Mouse (Mus musculus): ENCODE results near the gene Fscn2. TPM values are rescaled to one million over a fixed set of nuclear protein-coding genes. Genes with fewer than 3 reads are reported as not detected.
"Not testable (repeated sequence)": the region's sequence is repeated elsewhere in the genome, so short reads cannot be mapped to it uniquely, and the experiment has no call there.

Gene Fscn2
- polyA plus RNA-seq, 1 experiment from 2014 or later, result 0.12 TPM

DNA sequence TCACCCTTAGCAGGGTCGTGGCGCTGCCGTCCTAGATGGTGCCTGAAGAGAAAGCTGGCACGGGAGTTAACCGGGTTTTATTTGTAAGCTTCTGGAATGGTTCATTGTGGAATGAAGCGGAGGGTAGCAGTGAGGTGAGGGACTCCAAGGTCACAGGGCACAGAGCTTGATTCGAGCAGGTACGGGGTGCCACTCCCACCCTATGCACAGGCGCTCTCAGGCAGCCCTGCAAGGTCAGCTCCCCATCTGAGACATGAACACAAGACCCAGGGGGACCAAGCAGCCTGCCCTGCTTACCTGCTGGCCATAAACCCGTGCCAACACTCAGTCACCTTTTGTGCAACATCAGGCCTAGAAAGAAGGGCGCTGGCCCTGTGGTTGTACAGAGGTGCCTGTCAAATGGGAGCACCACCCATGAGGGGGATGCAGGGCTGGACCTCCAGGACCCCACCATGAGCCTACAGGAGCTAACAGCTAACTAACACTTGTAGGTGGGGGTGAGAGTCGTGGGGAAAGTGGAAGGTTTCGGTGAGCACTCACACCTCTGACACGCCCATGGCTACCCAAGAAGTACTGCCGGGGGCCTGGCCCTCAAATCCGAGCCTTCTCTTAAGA lies 11.9 kb upstream of the Fscn2 start:
- H3K9me3 ChIP-seq (ENCODE audit: control insufficient read depth, low read length), result no peaks in the 10 kb centered on the region
- peak overlapping the region; percentile 89 for H3K4me2 ChIP-seq (ENCODE audit: low read length)
- peak; percentile 90 for DNase-seq (ENCODE audit: low spot score)
- peaks cover 19% of the 10 kb centered on the region for H3K36me3 ChIP-seq (ENCODE audit: control insufficient read depth, insufficient read depth, low read length)
- H3K27me3 ChIP-seq (replicated peaks; ENCODE audit: control insufficient read depth, insufficient read depth, low read length), result no peaks in the 10 kb centered on the region
- ATAC-seq (replicated peaks; ENCODE audit: low FRiP score, low TSS enrichment, low read depth), result peak; percentile 1; the same call in 1 of the 2 replicates
- peak overlapping the region; percentile 100 for H3K9ac ChIP-seq (ENCODE audit: low read length)
- WGBS, result 1% methylated on average over 16 of the region's 16 CpGs
- H3K4me1 ChIP-seq (replicated peaks; ENCODE audit: control insufficient read depth, insufficient read depth, low read length), result peaks cover 33% of the 10 kb centered on the region
- peak overlapping the region; percentile 98 for H3K4me3 ChIP-seq (ENCODE audit: low read depth, low read length)
- H3K27ac ChIP-seq (ENCODE audit: low read depth), result peak overlapping the region; percentile 100

GRCm38 (mm10) chr11:120349986-120350702 lies 11.2 kb upstream of the Fscn2 start:
- Histone ChIP-seq H3K4me1 (replicated peaks; ENCODE audit: control insufficient read depth, insufficient read depth, low read length) (peaks cover 39% of the 10 kb centered on the region), H3K9me3 (ENCODE audit: control insufficient read depth, low read length) (no peaks in the 10 kb centered on the region), H3K27me3 (replicated peaks; ENCODE audit: control insufficient read depth, insufficient read depth, low read length) (no peaks in the 10 kb centered on the region), H3K4me2 (ENCODE audit: low read length) (peak overlapping the region; percentile 89), H3K9ac (ENCODE audit: low read length) (peak overlapping the region; percentile 100), H3K27ac (ENCODE audit: low read depth) (peak overlapping the region; percentile 100), H3K4me3 (ENCODE audit: low read depth, low read length) (peak overlapping the region; percentile 98), H3K36me3 (ENCODE audit: control insufficient read depth, insufficient read depth, low read length) (peaks cover 14% of the 10 kb centered on the region)
- DNase-seq (ENCODE audit: low spot score), result peak; percentile 95
- under 1% methylated on average over 68 of the region's 68 CpGs for WGBS
- peak; percentile 68 for ATAC-seq (replicated peaks; ENCODE audit: low FRiP score, low TSS enrichment, low read depth)

- Histone ChIP-seq H3K4me2 (ENCODE audit: low read length) (peak overlapping the region; percentile 89), H3K36me3 (ENCODE audit: control insufficient read depth, insufficient read depth, low read length) (peaks cover 10% of the 10 kb centered on the region), H3K9ac (ENCODE audit: low read length) (peak overlapping the region; percentile 100), H3K4me1 (replicated peaks; ENCODE audit: control insufficient read depth, insufficient read depth, low read length) (peaks cover 40% of the 10 kb centered on the region), H3K27ac (ENCODE audit: low read depth) (peak overlapping the region; percentile 100), H3K27me3 (replicated peaks; ENCODE audit: control insufficient read depth, insufficient read depth, low read length) (no peaks in the 10 kb centered on the region), H3K4me3 (ENCODE audit: low read depth, low read length) (peak overlapping the region; percentile 98), H3K9me3 (ENCODE audit: control insufficient read depth, low read length) (no peaks in the 10 kb centered on the region)
- ATAC-seq (replicated peaks; ENCODE audit: low FRiP score, low TSS enrichment, low read depth), result no peak
- 10% methylated on average over 11 of the region's 11 CpGs for WGBS
- peak; percentile 72 for DNase-seq (ENCODE audit: low spot score)
Measured at GRCm38 (mm10) chr11:120350711-120351110, 10.6 kb upstream of the Fscn2 start.

- DNase-seq (ENCODE audit: low spot score), result no peak
- Histone ChIP-seq H3K27me3 (replicated peaks; ENCODE audit: control insufficient read depth, insufficient read depth, low read length) (no peaks in the 10 kb centered on the region), H3K36me3 (ENCODE audit: control insufficient read depth, insufficient read depth, low read length) (peaks cover 8% of the 10 kb centered on the region), H3K27ac (ENCODE audit: low read depth) (peak overlapping the region; percentile 100), H3K4me2 (ENCODE audit: low read length) (peak overlapping the region; percentile 89), H3K4me3 (ENCODE audit: low read depth, low read length) (no peak overlapping the region), H3K4me1 (replicated peaks; ENCODE audit: control insufficient read depth, insufficient read depth, low read length) (peaks cover 40% of the 10 kb centered on the region), H3K9me3 (ENCODE audit: control insufficient read depth, low read length) (no peaks in the 10 kb centered on the region), H3K9ac (ENCODE audit: low read length) (peak overlapping the region; percentile 100)
- ATAC-seq (replicated peaks; ENCODE audit: low FRiP score, low TSS enrichment, low read depth), result no peak
- 77% methylated on average over 10 of the region's 10 CpGs for WGBS
Measured at GRCm38 (mm10) chr11:120351250-120352092, 9.9 kb upstream of the Fscn2 start.

DNA sequence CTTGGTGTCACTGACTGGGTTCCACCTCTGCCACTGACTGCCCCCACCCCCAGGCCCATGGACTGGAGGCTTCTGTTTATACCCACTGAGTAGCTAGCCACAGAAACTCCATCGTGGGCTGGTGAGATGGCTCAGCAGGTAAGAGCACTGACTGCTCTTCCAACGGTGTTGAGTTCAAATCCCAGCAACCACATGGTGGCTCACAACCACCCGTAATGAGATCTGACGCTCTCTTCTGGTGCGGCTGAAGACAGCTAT lies 9.3 kb upstream of the Fscn2 start:
- not testable (repeated sequence) for H3K4me2 ChIP-seq (ENCODE audit: low read length); H3K36me3 ChIP-seq (ENCODE audit: control insufficient read depth, insufficient read depth, low read length); H3K9me3 ChIP-seq (ENCODE audit: control insufficient read depth, low read length); ATAC-seq (replicated peaks; ENCODE audit: low FRiP score, low TSS enrichment, low read depth); H3K9ac ChIP-seq (ENCODE audit: low read length); H3K27me3 ChIP-seq (replicated peaks; ENCODE audit: control insufficient read depth, insufficient read depth, low read length); DNase-seq (ENCODE audit: low spot score); H3K4me3 ChIP-seq (ENCODE audit: low read depth, low read length)
- WGBS, result 87% methylated on average over 5 of the region's 5 CpGs
- Histone ChIP-seq H3K27ac (ENCODE audit: low read depth) (peak overlapping the region; percentile 100; the same call in 1 of the 2 replicates), H3K4me1 (replicated peaks; ENCODE audit: control insufficient read depth, insufficient read depth, low read length) (peaks cover 40% of the 10 kb centered on the region)

GRCm38 (mm10) chr11:120352571-120353290 lies 8.6 kb upstream of the Fscn2 start:
- H3K9ac ChIP-seq (ENCODE audit: low read length), result peak overlapping the region; percentile 25; the same call in 1 of the 2 replicates
- H3K36me3 ChIP-seq (ENCODE audit: control insufficient read depth, insufficient read depth, low read length), result no peaks in the 10 kb centered on the region
- ATAC-seq (replicated peaks; ENCODE audit: low FRiP score, low TSS enrichment, low read depth) (no peak), DNase-seq (ENCODE audit: low spot score) (no peak)
- H3K4me2 ChIP-seq (ENCODE audit: low read length), result no peak overlapping the region
- no peak overlapping the region for H3K4me3 ChIP-seq (ENCODE audit: low read depth, low read length)
- H3K27me3 ChIP-seq (replicated peaks; ENCODE audit: control insufficient read depth, insufficient read depth, low read length), result no peaks in the 10 kb centered on the region
- H3K27ac ChIP-seq (ENCODE audit: low read depth), result peak overlapping the region; percentile 100
- 53% methylated on average over 13 of the region's 13 CpGs for WGBS
- H3K9me3 ChIP-seq (ENCODE audit: control insufficient read depth, low read length), result no peaks in the 10 kb centered on the region
- H3K4me1 ChIP-seq (replicated peaks; ENCODE audit: control insufficient read depth, insufficient read depth, low read length), result peaks cover 44% of the 10 kb centered on the region

DNA sequence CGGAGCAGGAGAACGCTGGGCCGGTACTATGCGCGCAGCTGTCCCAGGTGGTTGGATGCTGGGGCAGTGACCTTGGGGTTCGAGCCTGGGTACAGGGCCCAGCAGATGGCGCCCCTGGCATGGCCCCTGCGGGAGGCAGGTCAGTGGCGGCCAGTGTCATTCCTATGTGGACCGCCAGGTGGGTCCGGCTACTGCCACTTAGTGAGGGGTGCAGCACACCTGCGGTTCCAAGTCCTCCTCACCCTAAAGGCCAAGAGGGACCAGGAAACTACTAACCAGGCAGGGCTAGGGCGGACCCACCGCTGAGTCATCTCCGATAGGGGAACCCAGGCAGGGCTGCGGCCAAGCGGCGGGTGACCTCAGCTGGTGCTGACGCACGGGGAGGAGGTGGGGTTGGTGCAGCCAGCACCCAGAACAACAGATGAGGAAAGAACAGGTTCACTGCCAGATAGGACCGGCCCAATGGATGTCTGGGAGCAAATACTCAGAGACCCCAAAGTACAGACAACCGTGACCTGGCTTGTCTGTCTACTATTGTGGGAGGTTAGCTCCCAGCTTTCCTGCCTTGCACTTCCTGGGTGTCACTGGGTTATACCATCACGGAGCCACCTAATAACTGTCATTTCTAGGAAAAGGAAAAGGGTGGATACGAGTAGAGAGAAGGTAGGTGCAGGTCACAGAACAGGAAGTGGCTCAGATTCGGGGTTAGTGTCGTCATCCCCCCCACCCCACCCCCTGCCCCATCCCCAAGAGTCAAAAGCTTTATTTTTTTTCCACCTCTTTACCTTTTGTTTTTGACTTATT lies 7.6 kb upstream of the Fscn2 start:
- no peak overlapping the region for H3K4me3 ChIP-seq (ENCODE audit: low read depth, low read length)
- H3K27me3 ChIP-seq (replicated peaks; ENCODE audit: control insufficient read depth, insufficient read depth, low read length), result no peaks in the 10 kb centered on the region
- WGBS, result 32% methylated on average over 26 of the region's 26 CpGs
- DNase-seq (ENCODE audit: low spot score), result peak; percentile 82
- 0 out of 2 replicates have a peak overlapping the region, but pooled peaks have one; percentile 9 for H3K4me2 ChIP-seq (ENCODE audit: low read length)
- H3K36me3 ChIP-seq (ENCODE audit: control insufficient read depth, insufficient read depth, low read length), result no peaks in the 10 kb centered on the region
- H3K9me3 ChIP-seq (ENCODE audit: control insufficient read depth, low read length), result no peaks in the 10 kb centered on the region
- peak overlapping the region; percentile 100; the same call in 1 of the 2 replicates for H3K27ac ChIP-seq (ENCODE audit: low read depth)
- peaks cover 54% of the 10 kb centered on the region for H3K4me1 ChIP-seq (replicated peaks; ENCODE audit: control insufficient read depth, insufficient read depth, low read length)
- peak; percentile 25 for ATAC-seq (replicated peaks; ENCODE audit: low FRiP score, low TSS enrichment, low read depth)
- 0 out of 2 replicates have a peak overlapping the region, but pooled peaks have one; percentile 20 for H3K9ac ChIP-seq (ENCODE audit: low read length)
